Comparison of ENCODE assay signal across 34 mouse cellular contexts in the genomic region with DNA sequence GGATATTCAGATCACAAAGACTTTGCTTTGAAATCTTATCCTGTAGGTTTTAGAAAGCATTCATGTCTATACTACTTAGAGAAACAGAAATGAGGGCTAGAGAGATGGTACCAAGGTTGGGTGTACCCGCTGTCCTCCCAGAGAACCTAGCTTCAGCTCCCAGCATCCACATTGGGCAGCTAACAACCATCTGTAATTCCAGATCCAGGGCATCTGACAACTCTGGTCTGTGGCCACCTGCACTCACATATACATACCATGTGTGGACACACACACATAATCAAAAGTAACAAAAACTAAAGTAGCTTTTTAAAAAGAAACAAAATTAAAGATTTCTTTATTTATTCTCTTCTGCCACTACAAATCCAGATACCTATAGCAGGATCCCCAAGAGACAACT.
"Had no signal": no experiment of that assay in that cellular context is flagged by ENCODE, and none has a peak within 500 bp of the region (broad histone marks: within the 10 kb centered on the region; RNA-seq: fewer than 3 reads in every experiment).

No protein-coding gene starts in this region.

- DNase-seq: heart, postnatal 10 days; heart, postnatal 14 days; heart, postnatal 36 days; heart, postnatal 4 days; kidney, adult 11 months; kidney, adult 18-20 months; kidney, adult 2 months; kidney, adult 8-10 months; kidney, adult 9 months; kidney, postnatal 10 days; kidney, postnatal 14 days; kidney, postnatal 25 days; kidney, postnatal 36 days; kidney, postnatal 4 days; layer of hippocampus, adult 9-11 months; layer of hippocampus, postnatal 36 days had no signal

- H3K4me3 ChIP-seq: heart, embryonic 12.5 days; heart, embryonic 13.5 days; heart, embryonic 15.5 days; hindbrain, embryonic 10.5 days; hindbrain, embryonic 12.5 days; hindbrain, embryonic 13.5 days; hindbrain, embryonic 15.5 days; intestine, embryonic 15.5 days; kidney, embryonic 15.5 days; layer of hippocampus, adult 2 months had no signal

- H3K27me3 ChIP-seq: heart, embryonic 12.5 days; heart, embryonic 13.5 days; heart, embryonic 15.5 days; hindbrain, embryonic 15.5 days; intestine, embryonic 15.5 days; kidney, embryonic 15.5 days had no signal

- H3K4me2 ChIP-seq: heart, embryonic 11.5 days; heart, embryonic 12.5 days; heart, embryonic 13.5 days; heart, embryonic 15.5 days; hindbrain, embryonic 12.5 days; hindbrain, embryonic 13.5 days; hindbrain, embryonic 14.5 days; hindbrain, embryonic 15.5 days; intestine, embryonic 15.5 days; kidney, embryonic 15.5 days had no signal

- H3K27ac ChIP-seq: hindbrain, embryonic 10.5 days; hindbrain, embryonic 12.5 days; hindbrain, embryonic 13.5 days; hindbrain, embryonic 14.5 days; hindbrain, embryonic 15.5 days; hindbrain, postnatal 0 days; intestine, embryonic 15.5 days; kidney, embryonic 15.5 days; kidney, postnatal 0 days had no signal

- ATAC-seq: hindbrain, embryonic 16.5 days; hindbrain, postnatal 0 days; inflammation-experienced regulatory T-cells, adult 6 months; intestine, embryonic 15.5 days; intestine, embryonic 16.5 days; intestine, postnatal 0 days had no signal

- H3K9ac ChIP-seq: heart, embryonic 12.5 days; heart, embryonic 13.5 days; heart, embryonic 15.5 days; hindbrain, embryonic 12.5 days; hindbrain, embryonic 13.5 days; hindbrain, embryonic 14.5 days; hindbrain, embryonic 15.5 days; intestine, embryonic 15.5 days; kidney, embryonic 15.5 days had no signal

- H3K9me3 ChIP-seq: heart, embryonic 12.5 days; heart, embryonic 13.5 days; heart, embryonic 15.5 days; hindbrain, embryonic 10.5 days; hindbrain, embryonic 12.5 days; hindbrain, embryonic 13.5 days; hindbrain, embryonic 15.5 days; intestine, embryonic 15.5 days; kidney, embryonic 15.5 days had no signal

- H3K36me3 ChIP-seq: heart, embryonic 12.5 days; heart, embryonic 13.5 days; heart, embryonic 15.5 days; hindbrain, embryonic 10.5 days; hindbrain, embryonic 12.5 days; hindbrain, embryonic 13.5 days; hindbrain, embryonic 15.5 days; intestine, embryonic 15.5 days; kidney, embryonic 15.5 days had no signal
